Mouse (Mus musculus) MEL (cell line): ENCODE data around the gene Nars2. TPM values are rescaled to one million over a fixed set of nuclear protein-coding genes. Genes with fewer than 3 reads are reported as not detected.

Experiments used
- DNase-seq: peaks from one replicate; pipeline ENCODE4 v3.0.0; 2011; ENCODE audit warnings: low read depth, low spot score
- H3K27ac ChIP-seq: 2 replicates; pipeline ENCODE4 v1.5.1; 2012; ENCODE audit warnings: low read depth, mild to moderate bottlenecking, control low read depth, low read length, moderate library complexity; ENCODE audit not compliant: control insufficient read depth
- H3K27me3 ChIP-seq, 2 experiments: fragments of 150-350 bp in 1 of 2; sonication (generic) in 1 of 2; 2 replicates each; pipeline ENCODE4 v1.6.1; 2012; ENCODE audit warnings: low read length in 2 of 2, mild to moderate bottlenecking in 2 of 2, improper control_type of control experiment in 1 of 2, moderate library complexity in 1 of 2; ENCODE audit not compliant: insufficient read depth in 2 of 2, control insufficient read depth in 1 of 2
- H3K36me3 ChIP-seq, 2 experiments: 2 replicates each; pipeline ENCODE4 v1.6.1; 2012 to 2014; ENCODE audit warnings: low read length in 2 of 2, improper control_type of control experiment in 1 of 2, inconsistent platforms in 1 of 2, mild to moderate bottlenecking in 1 of 2; ENCODE audit not compliant: insufficient read depth in 2 of 2, control insufficient read depth in 1 of 2
- H3K4me1 ChIP-seq, 2 experiments: fragments of 150-350 bp in 1 of 2; sonication (generic) in 1 of 2; 2 replicates each; pipeline ENCODE4 v1.6.1; 2012; ENCODE audit warnings: low read length in 2 of 2, improper control_type of control experiment in 1 of 2, mild to moderate bottlenecking in 1 of 2; ENCODE audit not compliant: insufficient read depth in 2 of 2, control insufficient read depth in 1 of 2
- H3K4me3 ChIP-seq, 2 experiments: fragments of 150-350 bp in 1 of 2; sonication (generic) in 1 of 2; 2 replicates each; pipeline ENCODE4 v1.5.1; 2012; ENCODE audit warnings: low read depth in 2 of 2, low read length in 2 of 2, mild to moderate bottlenecking in 2 of 2, moderate library complexity in 2 of 2, control low read depth in 1 of 2, improper control_type of control experiment in 1 of 2; ENCODE audit not compliant: control insufficient read depth in 1 of 2, insufficient read depth in 1 of 2
- H3K79me2 ChIP-seq: 2 replicates; pipeline ENCODE4 v1.6.1; 2012; ENCODE audit warnings: mild to moderate bottlenecking, low read length, moderate library complexity; ENCODE audit not compliant: control insufficient read depth, poor library complexity, insufficient read depth
- H3K9ac ChIP-seq: 2 replicates; pipeline ENCODE4 v1.6.1; 2012; ENCODE audit warnings: low read depth, mild to moderate bottlenecking, control low read depth, low read length, moderate library complexity; ENCODE audit not compliant: control insufficient read depth, poor library complexity, severe bottlenecking
- H3K9me3 ChIP-seq: fragments of 150-350 bp; sonication (generic); replicated peaks from 2 replicates; pipeline ENCODE4 v1.6.1; 2012; ENCODE audit warnings: mild to moderate bottlenecking, low read length, improper control_type of control experiment, moderate library complexity; ENCODE audit not compliant: insufficient read depth
- BHLHE40 ChIP-seq: IDR thresholded peaks from 2 replicates; pipeline ENCODE4 v1.6.1; 2012; ENCODE audit warnings: low read depth, mild to moderate bottlenecking, inconsistent platforms, low read length, improper control_type of control experiment, borderline replicate concordance
- CHD2 ChIP-seq: IDR thresholded peaks from 2 replicates; pipeline ENCODE4 v1.6.1; 2011; ENCODE audit warnings: low read length, improper control_type of control experiment
- CTCF ChIP-seq, 3 experiments: IDR thresholded peaks in 2 of 3; conservative IDR thresholded peaks in 1 of 3; 2 replicates each; pipeline ENCODE4 v1.5.1; 2011 to 2012; ENCODE audit warnings: low read length in 3 of 3, low read depth in 2 of 3, mild to moderate bottlenecking in 2 of 3, improper control_type of control experiment in 1 of 3, inconsistent platforms in 1 of 3, mixed read lengths in 1 of 3, moderate library complexity in 1 of 3; ENCODE audit not compliant: control insufficient read depth in 1 of 3, insufficient read depth in 1 of 3, poor library complexity in 1 of 3, severe bottlenecking in 1 of 3
- E2F4 ChIP-seq: IDR thresholded peaks from 2 replicates; pipeline ENCODE4 v1.6.1; 2011; ENCODE audit warnings: low read depth, low read length, improper control_type of control experiment, borderline replicate concordance
- ETS1 ChIP-seq: IDR thresholded peaks from 2 replicates; pipeline ENCODE4 v1.6.1; 2012; ENCODE audit warnings: low read depth, mild to moderate bottlenecking, inconsistent platforms, low read length, improper control_type of control experiment, moderate library complexity
- GABPA ChIP-seq: IDR thresholded peaks from 2 replicates; pipeline ENCODE4 v1.6.1; 2012; ENCODE audit warnings: low read depth, mild to moderate bottlenecking, inconsistent platforms, low read length, improper control_type of control experiment, moderate library complexity
- GATA1 ChIP-seq: IDR thresholded peaks from 2 replicates; pipeline ENCODE4 v1.6.1; 2011; ENCODE audit warnings: low read depth, low read length, improper control_type of control experiment
- JUND ChIP-seq: IDR thresholded peaks from 2 replicates; pipeline ENCODE4 v1.6.1; 2011; ENCODE audit warnings: low read depth, mild to moderate bottlenecking, improper control_type of control experiment, low read length
- KAT2A ChIP-seq: conservative IDR thresholded peaks from 2 replicates; pipeline ENCODE4 v1.6.1; 2012; ENCODE audit warnings: low read depth, low read length, improper control_type of control experiment, inconsistent platforms
- MAFK ChIP-seq: IDR thresholded peaks from 2 replicates; pipeline ENCODE4 v1.6.1; 2011; ENCODE audit warnings: low read depth, mild to moderate bottlenecking, low read length, improper control_type of control experiment, borderline replicate concordance
- MAX ChIP-seq: IDR thresholded peaks from 2 replicates; pipeline ENCODE4 v1.6.1; 2011; ENCODE audit warnings: low read length, improper control_type of control experiment
- MAZ ChIP-seq: IDR thresholded peaks from 2 replicates; pipeline ENCODE4 v1.6.1; 2012; ENCODE audit warnings: low read depth, mild to moderate bottlenecking, inconsistent platforms, low read length, improper control_type of control experiment
- MEF2A ChIP-seq: IDR thresholded peaks from 2 replicates; pipeline ENCODE4 v1.6.1; 2014; ENCODE audit warnings: low read depth, mild to moderate bottlenecking, inconsistent platforms, low read length, improper control_type of control experiment; ENCODE audit not compliant: poor library complexity, insufficient replicate concordance, severe bottlenecking; ENCODE audit errors: extremely low read depth
- MXI1 ChIP-seq: IDR thresholded peaks from 2 replicates; pipeline ENCODE4 v1.6.1; 2011; ENCODE audit warnings: mild to moderate bottlenecking, low read depth, low read length, improper control_type of control experiment
- MYC ChIP-seq: IDR thresholded peaks from 2 replicates; pipeline ENCODE4 v1.6.1; 2011; ENCODE audit warnings: low read depth, mild to moderate bottlenecking, low read length, improper control_type of control experiment, moderate library complexity
- NELFE ChIP-seq: IDR thresholded peaks from 2 replicates; pipeline ENCODE4 v1.6.1; 2011; ENCODE audit warnings: low read depth, low read length, improper control_type of control experiment
- POLR2A ChIP-seq, 2 experiments: IDR thresholded peaks; 2 replicates each; pipeline ENCODE4 v1.6.1; 2011 to 2012; ENCODE audit warnings: low read length in 2 of 2, mild to moderate bottlenecking in 2 of 2, control low read depth in 1 of 2, improper control_type of control experiment in 1 of 2, low read depth in 1 of 2, moderate library complexity in 1 of 2; ENCODE audit not compliant: control insufficient read depth in 1 of 2, insufficient read depth in 1 of 2, poor library complexity in 1 of 2
- RAD21 ChIP-seq: IDR thresholded peaks from 2 replicates; pipeline ENCODE4 v1.6.1; 2011; ENCODE audit warnings: mild to moderate bottlenecking, low read depth, low read length, improper control_type of control experiment
- RCOR1 ChIP-seq: IDR thresholded peaks from 2 replicates; pipeline ENCODE4 v1.6.1; 2012; ENCODE audit warnings: low read depth, mild to moderate bottlenecking, inconsistent platforms, low read length, improper control_type of control experiment
- SIN3A ChIP-seq: IDR thresholded peaks from 2 replicates; pipeline ENCODE4 v1.6.1; 2012; ENCODE audit warnings: low read length, improper control_type of control experiment, inconsistent platforms
- SMC3 ChIP-seq: IDR thresholded peaks from 2 replicates; pipeline ENCODE4 v1.6.1; 2011; ENCODE audit warnings: low read depth, low read length, improper control_type of control experiment
- TAL1 ChIP-seq: IDR thresholded peaks from 2 replicates; pipeline ENCODE4 v1.6.1; 2012; ENCODE audit warnings: mild to moderate bottlenecking, inconsistent platforms, low read length, moderate library complexity, mixed read lengths
- TCF12 ChIP-seq: IDR thresholded peaks from 2 replicates; pipeline ENCODE4 v1.6.1; 2014; ENCODE audit warnings: low read depth, mild to moderate bottlenecking, inconsistent platforms, low read length, improper control_type of control experiment, moderate library complexity
- USF1 ChIP-seq: IDR thresholded peaks from 2 replicates; pipeline ENCODE4 v1.6.1; 2014; ENCODE audit warnings: low read depth, mild to moderate bottlenecking, inconsistent platforms, low read length, improper control_type of control experiment, moderate library complexity
- ZC3H11A ChIP-seq: IDR thresholded peaks from 2 replicates; pipeline ENCODE4 v1.6.1; 2012; ENCODE audit warnings: low read depth, mild to moderate bottlenecking, inconsistent platforms, low read length, improper control_type of control experiment
- ZKSCAN1 ChIP-seq: IDR thresholded peaks from 2 replicates; pipeline ENCODE4 v1.6.1; 2012; ENCODE audit warnings: low read depth, mild to moderate bottlenecking, inconsistent platforms, low read length, improper control_type of control experiment, moderate library complexity
- ZMIZ1 ChIP-seq: IDR thresholded peaks from 2 replicates; pipeline ENCODE4 v1.6.1; 2012; ENCODE audit warnings: low read depth, mild to moderate bottlenecking, inconsistent platforms, low read length, improper control_type of control experiment, moderate library complexity
- ZNF384 ChIP-seq: IDR thresholded peaks from 2 replicates; pipeline ENCODE4 v1.6.1; 2012; ENCODE audit warnings: low read depth, mild to moderate bottlenecking, inconsistent platforms, low read length, improper control_type of control experiment
- polyA plus RNA-seq, 2 experiments: library from polyadenylated mRNA; stranded (reverse) in 1 of 2; unstranded in 1 of 2; fragments of >175 nt in 1 of 2; fragments of >200 nt in 1 of 2; gene quantifications; 2 replicates each; pipeline versions ENCODE4 v1.2.1 to v1.2.4; 2012; ENCODE audit warnings: low replicate concordance in 2 of 2, low read depth in 1 of 2; ENCODE audit not compliant: insufficient read length in 2 of 2, insufficient read depth in 1 of 2, missing spikeins in 1 of 2
- total RNA-seq: library from RNA; depleted of rRNA; stranded (reverse); fragments of 300-350 nt; gene quantifications from 2 replicates; pipeline ENCODE4 v1.2.3, GENCODE M21; 2012

The Nars2 gene
- total and polyA plus RNA-seq, 3 experiments: 14.7 to 22.9 TPM; not detected in 1

DNA sequence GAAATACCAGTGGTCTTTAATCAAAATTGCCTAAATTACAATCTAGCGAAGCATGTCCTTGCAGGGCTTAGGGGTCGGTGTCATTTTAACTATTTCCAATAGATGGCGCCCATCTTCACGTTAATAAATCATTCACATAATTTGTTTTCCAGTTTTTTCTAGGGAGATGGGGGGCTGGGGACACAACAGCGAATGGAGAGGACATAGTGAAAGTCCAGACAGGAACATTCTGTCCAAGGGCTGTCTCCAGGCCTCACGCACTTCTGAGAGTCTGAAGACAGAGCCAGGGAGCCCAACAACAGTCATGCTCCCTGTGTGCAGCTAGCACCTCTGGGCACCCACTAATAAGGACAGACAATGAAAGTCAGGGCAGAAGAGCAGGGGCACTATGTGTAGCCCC, 127.8 kb downstream of the Nars2 start:
- TF ChIP-seq KAT2A: no peak
- peak; percentile 25 to 77 (median 70); a peak in 5 of 6 replicates for TF ChIP-seq CTCF (IDR thresholded peaks at IDR 0.05 in 2 of 3, conservative IDR thresholded peaks at IDR 0.05 in 1 of 3; ENCODE audit: control insufficient read depth in 1 of 3, insufficient read depth in 1 of 3, low read depth in 2 of 3, low read length in 3 of 3, poor library complexity in 1 of 3, severe bottlenecking in 1 of 3)
- peak; percentile 65 for TF ChIP-seq SMC3
- TF ChIP-seq GATA1: no peak
- TF ChIP-seq USF1: no peak
- TF ChIP-seq POLR2A (IDR thresholded peaks at IDR 0.05; ENCODE audit: control insufficient read depth in 1 of 2, insufficient read depth in 1 of 2, low read depth in 1 of 2, low read length in 2 of 2, poor library complexity in 1 of 2): no peak
- TF ChIP-seq MEF2A: no peak
- TF ChIP-seq ZKSCAN1: no peak
- TF ChIP-seq RAD21: peak; percentile 81
- no peak for TF ChIP-seq BHLHE40
- TF ChIP-seq JUND: no peak
- no peak for TF ChIP-seq MAFK
- peak; percentile 72 for TF ChIP-seq ZNF384
- no peak for TF ChIP-seq NELFE
- no peak for TF ChIP-seq E2F4
- TF ChIP-seq ETS1: no peak
- TF ChIP-seq ZC3H11A: peak; percentile 75; the same call in 1 of the 2 replicates
- no peak for TF ChIP-seq RCOR1
- no peak for TF ChIP-seq SIN3A
- TF ChIP-seq MAZ: no peak
- no peak for TF ChIP-seq TCF12
- no peak for TF ChIP-seq CHD2
- TF ChIP-seq MAX: no peak
- no peak for TF ChIP-seq MXI1
- TF ChIP-seq ZMIZ1: no peak
- TF ChIP-seq MYC: no peak
- no peak for TF ChIP-seq GABPA
- no peak for TF ChIP-seq TAL1
- no peaks in the 10 kb centered on the region for H3K9me3 ChIP-seq
- peak; percentile 81 for DNase-seq
- peak overlapping the region; percentile 54 for H3K9ac ChIP-seq
- peaks cover 0 to 16% of the 10 kb centered on the region in 2 experiments; a peak in 2 of 4 replicates for H3K36me3 ChIP-seq
- H3K4me3 ChIP-seq: peak overlapping the region in 1 of 2 experiments; percentile 45; a peak in 2 of 4 replicates
- H3K79me2 ChIP-seq: peaks cover 18% of the 10 kb centered on the region
- peak overlapping the region; percentile 31; the same call in 1 of the 2 replicates for H3K27ac ChIP-seq
- no peaks in the 10 kb centered on the region for H3K27me3 ChIP-seq
- peaks cover 0 to 16% of the 10 kb centered on the region in 2 experiments; a peak in 3 of 4 replicates for H3K4me1 ChIP-seq
